ENCODE assay signal across 16 mouse cellular contexts in the genomic region with DNA sequence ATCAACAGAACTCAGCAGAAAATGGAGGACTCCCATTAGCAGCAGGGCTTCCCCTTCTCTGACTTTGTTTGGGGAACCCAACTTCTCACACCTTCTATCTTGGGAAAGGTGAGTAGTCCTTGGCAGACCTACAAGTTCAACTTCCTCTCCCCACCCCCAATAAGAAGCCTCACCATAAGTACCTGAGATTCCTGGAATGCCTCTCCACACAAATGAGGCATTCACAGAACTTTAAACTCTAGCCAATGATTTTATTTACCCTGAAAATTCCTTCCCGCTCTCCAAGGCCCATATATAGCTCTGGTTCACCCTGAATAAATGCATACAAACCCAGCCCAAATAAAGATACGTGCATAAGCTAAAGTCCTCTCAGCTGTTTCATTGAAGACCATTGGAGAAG. TPM values are rescaled to one million over a fixed set of nuclear protein-coding genes. Genes with fewer than 3 reads are reported as not detected.
"Had no signal": no experiment of that assay in that cellular context is flagged by ENCODE, and none has a peak within 500 bp of the region (broad histone marks: within the 10 kb centered on the region; RNA-seq: fewer than 3 reads in every experiment).

No protein-coding gene starts in this region.

- H3K4me1 ChIP-seq: megakaryocyte, embryonic 14.5 days; midbrain, embryonic 15.5 days; neural tube, embryonic 12.5 days had no signal

- H3K27me3 ChIP-seq: megakaryocyte, embryonic 14.5 days; midbrain, embryonic 15.5 days; neural tube, embryonic 12.5 days had no signal

- ATAC-seq: hindbrain, postnatal 0 days; midbrain, embryonic 15.5 days had no signal

- DNase-seq: kidney, adult 11 months; kidney, postnatal 14 days; retina, postnatal 1 day; right cerebral cortex, postnatal 4 days; spleen, adult 18-20 months; thymus, adult 2 months; thymus, postnatal 36 days had no signal

- H3K4me2 ChIP-seq: midbrain, embryonic 11.5 days; midbrain, embryonic 15.5 days; neural tube, embryonic 12.5 days had no signal

- H3K9me3 ChIP-seq: midbrain, embryonic 15.5 days; neural tube, embryonic 12.5 days had no signal

- H3K4me3 ChIP-seq: megakaryocyte, embryonic 14.5 days; midbrain, embryonic 15.5 days; neural tube, embryonic 12.5 days had no signal

- H3K9ac ChIP-seq: liver, embryonic 14.5 days; midbrain, embryonic 15.5 days; neural tube, embryonic 12.5 days had no signal

- H3K27ac ChIP-seq: hindbrain, postnatal 0 days; liver, embryonic 14.5 days; macrophage; midbrain, embryonic 15.5 days; neural tube, embryonic 12.5 days had no signal

- H3K36me3 ChIP-seq: midbrain, embryonic 15.5 days; neural tube, embryonic 12.5 days had no signal

RNA-seq across cellular contexts. Expression of gene Tnc, which starts 9.3 kb away (rescaled TPM):
- total RNA-seq: monocyte, adult 5-6 weeks; neutrophil, adult 5-6 weeks had no signal
